Mouse (Mus musculus): ENCODE measurements at regions not wholly inside any gene's neighbourhood (a gene's known extent, or its start where the extent isn't known, plus 50 kb on each side); places are given as distances from the start of the nearest gene placed in this dataset.

GRCm38 (mm10) chr5:119563510-119564351 is 106.7 kb upstream of the Tbx3 start:
- no peak for DNase-seq (ENCODE audit: low spot score in 2 of 2)

- DNase-seq (ENCODE audit: low spot score in 2 of 2), result no peak
Observed at GRCm38 (mm10) chr5:119567639-119568038, 102.8 kb upstream of the Tbx3 start.

- DNase-seq (ENCODE audit: low spot score in 2 of 2), result no peak
Observed at GRCm38 (mm10) chr5:119570054-119570453, 100.4 kb upstream of the Tbx3 start.

GRCm38 (mm10) chr5:119571644-119572043 is 98.8 kb upstream of the Tbx3 start:
- DNase-seq (ENCODE audit: low spot score in 2 of 2), result no peak

- DNase-seq (ENCODE audit: low spot score in 2 of 2), result no peak
Observed at GRCm38 (mm10) chr5:119575124-119575523, 95.3 kb upstream of the Tbx3 start.

- no peak for DNase-seq (ENCODE audit: low spot score in 2 of 2)
Observed at GRCm38 (mm10) chr5:119579288-119579687, 91.2 kb upstream of the Tbx3 start.

GRCm38 (mm10) chr5:119579806-119580205 is 90.7 kb upstream of the Tbx3 start:
- no peak for DNase-seq (ENCODE audit: low spot score in 2 of 2)

- no peak for DNase-seq (ENCODE audit: low spot score in 2 of 2)
Observed at GRCm38 (mm10) chr5:119580395-119580794, 90.1 kb upstream of the Tbx3 start.

GRCm38 (mm10) chr5:119580798-119581197 is 89.7 kb upstream of the Tbx3 start:
- DNase-seq (ENCODE audit: low spot score in 2 of 2), result no peak

GRCm38 (mm10) chr5:119584389-119584788 is 86.1 kb upstream of the Tbx3 start:
- no peak for DNase-seq (ENCODE audit: low spot score in 2 of 2)

- no peak for DNase-seq (ENCODE audit: low spot score in 2 of 2)
Observed at GRCm38 (mm10) chr5:119584914-119585313, 85.6 kb upstream of the Tbx3 start.

GRCm38 (mm10) chr5:119586391-119587058 is 83.9 kb upstream of the Tbx3 start:
- DNase-seq (ENCODE audit: low spot score in 2 of 2), result no peak

GRCm38 (mm10) chr5:119587239-119587811 is 83.1 kb upstream of the Tbx3 start:
- DNase-seq (ENCODE audit: low spot score in 2 of 2), result no peak

- no peak for DNase-seq (ENCODE audit: low spot score in 2 of 2)
Observed at GRCm38 (mm10) chr5:119588340-119589272, 81.9 kb upstream of the Tbx3 start.

GRCm38 (mm10) chr5:119591271-119591670 is 79.2 kb upstream of the Tbx3 start:
- DNase-seq (ENCODE audit: low spot score in 2 of 2), result no peak

- DNase-seq (ENCODE audit: low spot score in 2 of 2), result no peak
Observed at GRCm38 (mm10) chr5:119592891-119593290, 77.6 kb upstream of the Tbx3 start.

GRCm38 (mm10) chr5:119594541-119594940 is 75.9 kb upstream of the Tbx3 start:
- DNase-seq (ENCODE audit: low spot score in 2 of 2), result no peak

- DNase-seq (ENCODE audit: low spot score in 2 of 2), result no peak
Observed at GRCm38 (mm10) chr5:119596295-119596993, 74.0 kb upstream of the Tbx3 start.

GRCm38 (mm10) chr5:119596994-119597391 is 73.5 kb upstream of the Tbx3 start:
- no peak for DNase-seq (ENCODE audit: low spot score in 2 of 2)

- DNase-seq (ENCODE audit: low spot score in 2 of 2), result no peak
Observed at GRCm38 (mm10) chr5:119597530-119597929, 72.9 kb upstream of the Tbx3 start.

- no peak for DNase-seq (ENCODE audit: low spot score in 2 of 2)
Observed at GRCm38 (mm10) chr5:119598166-119598565, 72.3 kb upstream of the Tbx3 start.
